Mouse (Mus musculus) small intestine, adult 2 months (tissue): ENCODE results near the gene Adamts10. TPM values are rescaled to one million over a fixed set of nuclear protein-coding genes. Genes with fewer than 3 reads are reported as not detected.

Experiments used
- H3K27ac ChIP-seq: fragments of 200-500 bp; 2 replicates; pipeline ENCODE4 v1.5.1; 2012; ENCODE audit warnings: low read depth, low read length, control low read depth, inconsistent platforms; ENCODE audit not compliant: insufficient read depth
- H3K27me3 ChIP-seq: fragments of 200-500 bp; 2 replicates; pipeline ENCODE4 v1.6.1; 2012; ENCODE audit warnings: mild to moderate bottlenecking, moderate library complexity, low read length, inconsistent platforms; ENCODE audit not compliant: control insufficient read depth, insufficient read depth
- H3K36me3 ChIP-seq: fragments of 200-500 bp; 2 replicates; pipeline ENCODE4 v1.6.1; 2012; ENCODE audit warnings: mild to moderate bottlenecking, low read length, control low read depth, inconsistent platforms; ENCODE audit not compliant: control insufficient read depth, insufficient read depth
- H3K4me1 ChIP-seq: fragments of 200-500 bp; 2 replicates; pipeline ENCODE4 v1.6.1; 2012; ENCODE audit warnings: low read length, inconsistent platforms, mixed read lengths; ENCODE audit not compliant: control insufficient read depth, insufficient read depth, insufficient read length
- H3K4me3 ChIP-seq: fragments of 200-500 bp; 2 replicates; pipeline ENCODE4 v1.5.1; 2012; ENCODE audit warnings: low read depth, mild to moderate bottlenecking, control low read depth, inconsistent platforms, low read length, moderate library complexity
- CTCF ChIP-seq: fragments of 200-500 bp; IDR thresholded peaks from 2 replicates; pipeline ENCODE4 v1.5.1; 2012; ENCODE audit warnings: low read depth, mild to moderate bottlenecking, control low read depth, inconsistent platforms, low read length, moderate library complexity, mixed read lengths; ENCODE audit not compliant: insufficient replicate concordance, insufficient read length; ENCODE audit errors: extremely low read depth
- POLR2A ChIP-seq: fragments of 200-500 bp; IDR thresholded peaks from 2 replicates; pipeline ENCODE4 v1.6.1; 2012; ENCODE audit warnings: low read depth, mild to moderate bottlenecking, control low read depth, inconsistent platforms, low read length, moderate library complexity
- WGBS: fragments of 180-500 bp; shearing (Covaris S2); methylation state at CpG from one replicate; pipeline ENCODE4 v1.1.7; 2018; 5-methylcytosine and 5-hydroxymethylcytosine counted together
- polyA plus RNA-seq: library from polyadenylated mRNA; depleted of rRNA; stranded (reverse); fragments of >200 nt; gene quantifications from 2 replicates; pipeline ENCODE4 v1.2.3, GENCODE M21; 2012

Gene Adamts10
- polyA plus RNA-seq, 1 experiment, result 28.2 TPM

DNA sequence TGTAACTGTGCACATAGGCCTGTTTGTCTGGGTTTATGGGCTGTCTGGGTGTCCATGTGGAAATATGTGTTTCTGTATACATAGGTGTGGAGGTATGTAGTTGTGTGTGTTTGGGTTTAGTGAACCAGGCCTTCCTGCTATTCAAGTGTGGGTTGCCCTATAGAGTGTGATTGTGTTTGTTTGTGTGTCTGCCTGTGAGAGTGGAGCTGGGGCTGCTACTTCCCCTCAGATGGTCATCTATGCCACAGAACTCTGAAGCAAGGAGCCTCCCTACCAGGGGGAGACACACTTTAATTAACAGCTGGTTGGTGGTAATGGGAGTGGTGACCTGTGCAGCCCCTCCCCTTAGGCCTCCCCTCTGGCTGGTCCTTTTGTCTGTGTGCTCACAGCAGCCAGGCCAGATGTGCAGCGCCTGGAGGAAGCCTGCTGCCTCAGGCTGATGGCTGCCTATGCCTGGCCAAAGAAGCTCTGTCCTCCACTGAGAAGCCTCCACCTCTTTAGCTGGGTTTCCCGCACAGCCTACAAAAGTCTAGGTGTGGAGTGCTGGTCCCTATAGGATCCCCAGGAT lies 886 bp downstream of the Adamts10 start:
- no peak for TF ChIP-seq CTCF
- TF ChIP-seq POLR2A, result no peak
- Histone ChIP-seq H3K27me3 (no peaks in the 10 kb centered on the region), H3K4me3 (peak overlapping the region; percentile 37), H3K4me1 (peaks cover 6% of the 10 kb centered on the region), H3K36me3 (no peaks in the 10 kb centered on the region; the same call in 1 of the 2 replicates), H3K27ac (no peak overlapping the region; the same call in 1 of the 2 replicates)
- WGBS, result 66% methylated on average over 2 of the region's 2 CpGs

GRCm38 (mm10) chr17:33526506-33526905 lies 2.5 kb downstream of the Adamts10 start:
- 74% methylated on average over 3 of the region's 3 CpGs for WGBS
- Histone ChIP-seq H3K4me1 (peaks cover 6% of the 10 kb centered on the region), H3K27ac (no peak overlapping the region), H3K4me3 (no peak overlapping the region), H3K27me3 (no peaks in the 10 kb centered on the region), H3K36me3 (peaks cover 2% of the 10 kb centered on the region; the same call in 1 of the 2 replicates)
- no peak for TF ChIP-seq POLR2A
- no peak for TF ChIP-seq CTCF

GRCm38 (mm10) chr17:33539106-33539675 lies 15.2 kb downstream of the Adamts10 start:
- WGBS, result 81% methylated on average over 3 of the region's 3 CpGs
- TF ChIP-seq POLR2A (no peak), CTCF (no peak)
- H3K4me1 ChIP-seq, result no peaks in the 10 kb centered on the region
- H3K4me3 ChIP-seq, result no peak overlapping the region
- peaks cover 2% of the 10 kb centered on the region; the same call in 1 of the 2 replicates for H3K36me3 ChIP-seq
- H3K27me3 ChIP-seq, result no peaks in the 10 kb centered on the region
- H3K27ac ChIP-seq, result no peak overlapping the region

GRCm38 (mm10) chr17:33539878-33540277 lies 15.9 kb downstream of the Adamts10 start:
- H3K27me3 ChIP-seq, result no peaks in the 10 kb centered on the region
- no peaks in the 10 kb centered on the region; the same call in 1 of the 2 replicates for H3K36me3 ChIP-seq
- no peak overlapping the region for H3K4me3 ChIP-seq
- H3K4me1 ChIP-seq, result no peaks in the 10 kb centered on the region
- no peak overlapping the region for H3K27ac ChIP-seq
- TF ChIP-seq CTCF (no peak), POLR2A (no peak)
- 94% methylated on average over 4 of the region's 4 CpGs for WGBS

- no peaks in the 10 kb centered on the region for H3K27me3 ChIP-seq
- WGBS, result 87% methylated on average over 6 of the region's 6 CpGs
- no peak overlapping the region for H3K4me3 ChIP-seq
- no peaks in the 10 kb centered on the region for H3K4me1 ChIP-seq
- TF ChIP-seq CTCF (no peak), POLR2A (no peak)
- H3K36me3 ChIP-seq, result peaks cover 3% of the 10 kb centered on the region; the same call in 1 of the 2 replicates
- H3K27ac ChIP-seq, result no peak overlapping the region
Measured at GRCm38 (mm10) chr17:33549212-33549611, 25.2 kb downstream of the Adamts10 start.

GRCm38 (mm10) chr17:33550388-33550787 lies 26.4 kb downstream of the Adamts10 start:
- Histone ChIP-seq H3K4me1 (no peaks in the 10 kb centered on the region), H3K4me3 (no peak overlapping the region), H3K36me3 (peaks cover 1% of the 10 kb centered on the region; the same call in 1 of the 2 replicates), H3K27me3 (no peaks in the 10 kb centered on the region), H3K27ac (no peak overlapping the region)
- TF ChIP-seq POLR2A (no peak), CTCF (no peak)
- WGBS, result 61% methylated on average over 10 of the region's 10 CpGs

GRCm38 (mm10) chr17:33552113-33552512 lies 28.1 kb downstream of the Adamts10 start:
- Histone ChIP-seq H3K27ac (no peak overlapping the region), H3K36me3 (peaks cover 1% of the 10 kb centered on the region; the same call in 1 of the 2 replicates), H3K4me3 (no peak overlapping the region), H3K27me3 (no peaks in the 10 kb centered on the region), H3K4me1 (no peaks in the 10 kb centered on the region)
- TF ChIP-seq CTCF, result no peak
- TF ChIP-seq POLR2A, result no peak
- WGBS, result 74% methylated on average over 4 of the region's 4 CpGs
